Mouse (Mus musculus): ENCODE results near the gene Lexm. TPM values are rescaled to one million over a fixed set of nuclear protein-coding genes. Genes with fewer than 3 reads are reported as not detected.

The Lexm gene
- polyA plus RNA-seq, 1 experiment from 2014 or later: not detected

DNA sequence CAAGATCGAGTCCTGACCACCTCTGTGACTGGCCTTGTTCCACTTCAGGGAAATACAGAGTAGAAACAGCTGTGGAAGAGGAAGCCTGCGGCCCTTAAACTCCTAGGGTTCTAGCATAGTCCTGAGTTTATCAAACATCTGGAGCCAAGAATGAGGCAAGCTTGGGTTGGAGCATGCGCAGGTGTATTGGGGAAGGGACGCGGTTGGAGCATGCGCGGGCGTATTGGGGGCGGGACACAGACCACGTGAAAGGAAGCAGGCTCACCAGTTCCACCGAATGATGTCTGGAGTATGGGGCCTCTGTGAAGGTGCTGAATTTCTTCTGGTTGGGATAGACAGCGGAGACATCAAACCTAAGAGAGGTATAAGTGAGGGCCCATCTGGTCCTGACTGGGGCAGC, 1.4 kb downstream of the Lexm start:
- Histone ChIP-seq H3K9me3 (ENCODE audit: control insufficient read depth, low read length) (no peaks in the 10 kb centered on the region), H3K4me2 (replicated peaks) (no peak overlapping the region), H3K27ac (no peak overlapping the region), H3K4me1 (replicated peaks; ENCODE audit: control insufficient read depth, insufficient read depth, low read length) (peaks cover 5% of the 10 kb centered on the region; the same call in 1 of the 2 replicates), H3K36me3 (replicated peaks; ENCODE audit: control insufficient read depth, insufficient read depth) (no peaks in the 10 kb centered on the region), H3K4me3 (replicated peaks; ENCODE audit: low read length) (no peak overlapping the region), H3K9ac (no peak overlapping the region), H3K27me3 (ENCODE audit: control insufficient read depth, insufficient read depth, low read length) (no peaks in the 10 kb centered on the region)
- WGBS: 87% methylated on average over 12 of the region's 12 CpGs
- DNase-seq (ENCODE audit: low spot score) (no peak), ATAC-seq (ENCODE audit: low FRiP score) (no peak)

DNA sequence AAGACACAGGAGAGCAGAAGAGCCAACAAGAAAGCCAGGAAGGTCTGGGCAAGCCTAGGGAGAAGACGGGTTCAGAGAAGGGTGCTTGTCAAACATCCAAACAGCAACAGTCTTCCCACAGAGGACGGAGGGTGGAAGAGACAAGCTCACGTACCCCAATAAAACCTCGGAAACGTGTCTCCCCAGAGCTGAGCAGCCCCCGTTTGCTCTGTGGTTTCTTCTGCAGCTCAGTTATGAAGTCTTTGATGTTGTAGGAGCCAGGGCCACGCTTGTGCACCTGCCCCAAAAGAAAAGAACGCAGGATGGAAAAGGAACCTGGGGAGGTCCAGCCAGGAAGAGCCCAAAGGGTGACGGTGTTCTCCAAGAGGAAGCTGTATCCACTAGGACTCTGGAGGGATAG, 2.2 kb downstream of the Lexm start:
- H3K9ac ChIP-seq: no peak overlapping the region
- WGBS: 90% methylated on average over 9 of the region's 9 CpGs
- DNase-seq (ENCODE audit: low spot score): no peak
- no peaks in the 10 kb centered on the region for H3K9me3 ChIP-seq (ENCODE audit: control insufficient read depth, low read length)
- H3K27ac ChIP-seq: no peak overlapping the region
- H3K4me3 ChIP-seq (replicated peaks; ENCODE audit: low read length): no peak overlapping the region
- no peak overlapping the region for H3K4me2 ChIP-seq (replicated peaks)
- ATAC-seq (ENCODE audit: low FRiP score): no peak
- H3K27me3 ChIP-seq (ENCODE audit: control insufficient read depth, insufficient read depth, low read length): no peaks in the 10 kb centered on the region
- peaks cover 5% of the 10 kb centered on the region; the same call in 1 of the 2 replicates for H3K4me1 ChIP-seq (replicated peaks; ENCODE audit: control insufficient read depth, insufficient read depth, low read length)
- no peaks in the 10 kb centered on the region for H3K36me3 ChIP-seq (replicated peaks; ENCODE audit: control insufficient read depth, insufficient read depth)

DNA sequence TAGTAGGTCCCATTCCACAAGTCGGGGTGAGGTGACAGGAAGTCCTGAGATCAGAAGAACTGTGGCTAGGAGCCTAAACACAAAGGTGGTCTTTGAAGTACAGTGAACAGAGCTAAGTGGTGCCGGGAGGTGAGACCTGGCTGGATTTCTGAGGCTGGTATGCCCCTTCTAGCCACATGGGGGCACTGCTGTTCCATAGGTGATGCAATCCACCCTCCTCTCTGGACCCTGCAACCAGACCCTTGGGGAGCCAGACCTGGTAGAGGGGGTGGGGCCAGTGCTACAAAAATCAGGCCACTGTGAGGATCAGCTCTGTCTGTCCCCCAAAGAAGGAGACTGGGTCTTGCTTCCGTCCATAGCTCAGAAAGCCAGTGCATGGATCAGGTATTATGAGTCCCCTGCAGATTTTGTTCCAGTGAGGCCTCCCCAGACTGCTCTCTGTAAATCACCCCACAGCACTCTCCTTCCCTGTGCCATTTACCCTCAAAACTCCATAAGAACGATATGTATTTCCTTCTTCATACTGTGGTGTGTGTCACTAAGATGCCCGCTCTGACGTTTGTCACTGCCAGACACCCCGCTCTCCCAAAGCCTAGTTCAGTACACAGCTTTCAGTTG, 2.8 kb downstream of the Lexm start:
- no peak overlapping the region for H3K4me3 ChIP-seq (replicated peaks; ENCODE audit: low read length)
- WGBS: 43% methylated on average over 7 of the region's 7 CpGs
- H3K4me2 ChIP-seq (replicated peaks): no peak overlapping the region
- H3K9ac ChIP-seq: no peak overlapping the region
- no peaks in the 10 kb centered on the region for H3K9me3 ChIP-seq (ENCODE audit: control insufficient read depth, low read length)
- ATAC-seq (ENCODE audit: low FRiP score) (peak; percentile 74), DNase-seq (ENCODE audit: low spot score) (peak; percentile 87)
- no peak overlapping the region for H3K27ac ChIP-seq
- H3K4me1 ChIP-seq (replicated peaks; ENCODE audit: control insufficient read depth, insufficient read depth, low read length): peaks cover 5% of the 10 kb centered on the region; the same call in 1 of the 2 replicates
- H3K27me3 ChIP-seq (ENCODE audit: control insufficient read depth, insufficient read depth, low read length): no peaks in the 10 kb centered on the region
- H3K36me3 ChIP-seq (replicated peaks; ENCODE audit: control insufficient read depth, insufficient read depth): no peaks in the 10 kb centered on the region

DNA sequence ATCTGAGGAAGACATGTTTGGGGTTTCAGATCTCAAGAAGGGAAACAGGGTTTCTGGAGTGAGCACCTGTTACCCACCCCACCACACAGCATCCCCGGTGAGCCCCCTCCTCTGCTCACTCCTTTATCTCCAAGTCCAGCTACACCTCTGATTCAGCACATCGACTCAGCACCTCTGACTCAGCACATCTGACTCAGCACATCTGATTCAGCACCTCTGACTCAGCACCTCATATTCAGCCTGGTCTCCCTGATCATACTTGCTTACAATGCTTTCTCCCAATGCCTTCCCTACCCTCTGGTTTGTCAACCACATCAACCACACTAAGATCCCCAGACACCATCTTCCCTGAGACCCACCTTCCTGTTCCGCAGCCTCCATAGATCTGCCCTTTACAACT, 3.5 kb downstream of the Lexm start:
- Histone ChIP-seq H3K4me1 (replicated peaks; ENCODE audit: control insufficient read depth, insufficient read depth, low read length) (peaks cover 5% of the 10 kb centered on the region; the same call in 1 of the 2 replicates), H3K4me2 (replicated peaks) (no peak overlapping the region), H3K9ac (no peak overlapping the region), H3K4me3 (replicated peaks; ENCODE audit: low read length) (no peak overlapping the region), H3K36me3 (replicated peaks; ENCODE audit: control insufficient read depth, insufficient read depth) (no peaks in the 10 kb centered on the region), H3K9me3 (ENCODE audit: control insufficient read depth, low read length) (no peaks in the 10 kb centered on the region), H3K27me3 (ENCODE audit: control insufficient read depth, insufficient read depth, low read length) (no peaks in the 10 kb centered on the region), H3K27ac (no peak overlapping the region)
- WGBS: 82% methylated on average over 3 of the region's 3 CpGs
- ATAC-seq (ENCODE audit: low FRiP score) (no peak), DNase-seq (ENCODE audit: low spot score) (no peak)

DNA sequence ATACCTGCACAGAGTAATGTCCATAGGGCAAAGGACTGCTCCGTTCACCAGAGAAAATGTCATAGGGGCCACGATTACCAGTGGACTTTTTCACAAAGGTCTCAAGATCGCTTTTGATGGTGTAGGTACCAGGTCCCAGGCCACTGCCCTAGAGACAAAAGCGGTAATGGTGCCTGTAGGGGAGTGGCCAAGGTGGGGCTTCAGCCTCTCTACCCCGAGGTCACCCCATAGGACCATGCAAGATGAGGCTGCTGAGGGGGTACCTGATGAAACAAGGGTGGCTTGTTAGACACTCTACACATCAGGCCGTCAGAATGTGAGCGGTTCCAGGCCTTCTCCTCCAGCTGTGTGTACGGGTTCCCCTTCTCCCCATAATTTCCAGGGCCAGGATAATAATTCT, 3.9 kb downstream of the Lexm start:
- no peak overlapping the region for H3K9ac ChIP-seq
- H3K4me3 ChIP-seq (replicated peaks; ENCODE audit: low read length): no peak overlapping the region
- no peaks in the 10 kb centered on the region for H3K36me3 ChIP-seq (replicated peaks; ENCODE audit: control insufficient read depth, insufficient read depth)
- no peaks in the 10 kb centered on the region for H3K27me3 ChIP-seq (ENCODE audit: control insufficient read depth, insufficient read depth, low read length)
- H3K27ac ChIP-seq: no peak overlapping the region
- ATAC-seq (ENCODE audit: low FRiP score) (no peak), DNase-seq (ENCODE audit: low spot score) (no peak)
- H3K4me2 ChIP-seq (replicated peaks): no peak overlapping the region
- H3K4me1 ChIP-seq (replicated peaks; ENCODE audit: control insufficient read depth, insufficient read depth, low read length): peaks cover 5% of the 10 kb centered on the region; the same call in 1 of the 2 replicates
- 82% methylated on average over 8 of the region's 8 CpGs for WGBS
- H3K9me3 ChIP-seq (ENCODE audit: control insufficient read depth, low read length): no peaks in the 10 kb centered on the region

DNA sequence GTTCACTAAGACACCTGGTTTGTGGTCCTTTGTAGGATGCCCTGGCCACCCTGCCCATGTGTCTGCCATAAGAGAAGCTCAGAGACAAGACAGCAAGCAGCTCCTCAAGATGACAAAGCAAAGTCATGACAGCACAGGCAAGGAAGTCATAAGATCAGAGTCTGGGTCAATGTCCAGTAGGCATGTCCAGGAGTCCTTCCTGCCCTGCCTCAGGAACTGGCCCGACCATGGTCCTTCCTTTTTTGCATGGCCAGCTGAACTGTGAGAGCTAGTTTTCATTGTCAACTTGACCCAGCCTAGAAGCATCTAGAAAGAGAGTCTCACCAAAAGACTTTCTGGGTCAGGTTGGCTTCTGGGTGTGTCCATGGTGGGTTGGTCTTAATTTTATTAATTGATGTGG, 9.1 kb downstream of the Lexm start:
- DNase-seq (ENCODE audit: low spot score) (no peak), ATAC-seq (ENCODE audit: low FRiP score) (no peak)
- 96% methylated on average over 1 of the region's 1 CpGs for WGBS
- Histone ChIP-seq H3K9ac (no peak overlapping the region), H3K4me3 (replicated peaks; ENCODE audit: low read length) (no peak overlapping the region), H3K4me1 (replicated peaks; ENCODE audit: control insufficient read depth, insufficient read depth, low read length) (0 out of 2 replicates have a peak, but pooled peaks cover 5% of the 10 kb centered on the region), H3K9me3 (ENCODE audit: control insufficient read depth, low read length) (no peaks in the 10 kb centered on the region), H3K36me3 (replicated peaks; ENCODE audit: control insufficient read depth, insufficient read depth) (no peaks in the 10 kb centered on the region), H3K4me2 (replicated peaks) (no peak overlapping the region), H3K27me3 (ENCODE audit: control insufficient read depth, insufficient read depth, low read length) (no peaks in the 10 kb centered on the region), H3K27ac (no peak overlapping the region)

DNA sequence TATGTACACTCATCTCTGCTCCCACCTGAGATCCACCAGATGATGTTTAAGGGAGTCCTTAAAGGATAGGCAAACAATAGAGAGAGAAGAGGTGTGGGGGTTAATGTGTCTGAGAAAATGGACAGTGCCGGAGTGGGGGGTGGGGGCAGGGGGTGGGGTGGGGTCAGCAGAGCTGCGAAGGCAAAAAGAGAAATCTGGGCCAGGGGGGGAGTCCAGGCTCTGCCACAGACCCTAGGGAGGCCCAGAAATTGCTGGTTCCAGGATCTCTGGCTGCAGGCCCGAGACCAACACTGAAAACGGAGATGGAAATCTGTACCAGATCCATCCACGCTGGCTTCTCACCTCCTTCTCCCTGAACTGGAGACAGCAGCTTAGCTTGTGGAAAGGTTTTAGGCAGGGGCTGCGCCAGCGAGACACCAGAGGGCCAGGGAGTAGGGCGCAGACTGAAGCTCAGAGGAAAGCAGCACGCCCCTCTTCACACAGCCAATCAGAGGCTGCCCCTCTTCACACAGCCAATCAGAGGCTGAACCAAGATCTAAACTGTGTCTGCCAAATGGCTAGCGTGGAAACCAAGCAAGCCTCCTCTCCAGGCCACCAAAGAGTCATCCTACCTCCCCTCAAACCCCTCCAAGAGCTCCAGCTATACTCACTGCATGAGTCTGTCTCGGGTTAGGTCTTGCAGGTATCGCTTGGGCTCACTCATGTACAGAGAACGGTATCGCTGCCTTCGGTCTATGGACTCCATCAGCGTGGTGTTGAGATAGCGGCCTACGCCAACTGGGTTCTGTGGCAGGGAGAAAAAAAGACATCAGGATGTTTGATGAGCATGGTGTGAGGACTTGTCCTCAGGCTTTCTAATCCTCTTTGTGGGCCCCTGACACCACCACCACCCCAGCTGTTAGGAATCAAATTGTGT, 10.1 kb downstream of the Lexm start:
- peak overlapping the region; percentile 2; the same call in 1 of the 2 replicates for H3K4me3 ChIP-seq (replicated peaks; ENCODE audit: low read length)
- DNase-seq (ENCODE audit: low spot score) (peak; percentile 55), ATAC-seq (ENCODE audit: low FRiP score) (peak; percentile 88)
- 0 out of 2 replicates have a peak, but pooled peaks cover 5% of the 10 kb centered on the region for H3K4me1 ChIP-seq (replicated peaks; ENCODE audit: control insufficient read depth, insufficient read depth, low read length)
- H3K27ac ChIP-seq: no peak overlapping the region
- no peaks in the 10 kb centered on the region for H3K36me3 ChIP-seq (replicated peaks; ENCODE audit: control insufficient read depth, insufficient read depth)
- H3K27me3 ChIP-seq (ENCODE audit: control insufficient read depth, insufficient read depth, low read length): no peaks in the 10 kb centered on the region
- H3K9me3 ChIP-seq (ENCODE audit: control insufficient read depth, low read length): no peaks in the 10 kb centered on the region
- H3K4me2 ChIP-seq (replicated peaks): peak overlapping the region; percentile 36
- 0 out of 2 replicates have a peak overlapping the region, but pooled peaks have one; percentile 34 for H3K9ac ChIP-seq
- 42% methylated on average over 18 of the region's 18 CpGs for WGBS

DNA sequence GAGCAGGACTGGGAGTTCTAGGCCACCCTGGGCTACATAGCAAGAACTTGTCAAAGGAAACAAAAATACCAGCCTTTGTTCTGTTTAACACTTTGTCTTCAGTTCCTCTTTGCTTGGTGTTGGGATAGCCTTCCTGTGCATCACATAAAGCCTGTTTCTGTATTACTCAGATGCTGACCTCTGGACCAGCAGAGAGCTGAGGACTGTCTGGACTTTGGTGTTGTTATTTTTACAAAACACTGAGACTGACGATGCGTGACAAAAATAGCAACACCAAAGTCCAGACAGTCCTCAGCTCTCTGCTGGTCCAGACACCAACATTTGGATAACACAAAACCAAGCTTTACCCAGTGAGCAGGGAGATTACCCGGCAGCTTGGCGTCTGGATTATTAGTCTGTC, 16.3 kb downstream of the Lexm start:
- Histone ChIP-seq H3K9ac (no peak overlapping the region), H3K4me1 (replicated peaks; ENCODE audit: control insufficient read depth, insufficient read depth, low read length) (no peaks in the 10 kb centered on the region), H3K27ac (no peak overlapping the region), H3K36me3 (replicated peaks; ENCODE audit: control insufficient read depth, insufficient read depth) (no peaks in the 10 kb centered on the region), H3K4me2 (replicated peaks) (no peak overlapping the region), H3K9me3 (ENCODE audit: control insufficient read depth, low read length) (no peaks in the 10 kb centered on the region), H3K4me3 (replicated peaks; ENCODE audit: low read length) (no peak overlapping the region), H3K27me3 (ENCODE audit: control insufficient read depth, insufficient read depth, low read length) (no peaks in the 10 kb centered on the region)
- ATAC-seq (ENCODE audit: low FRiP score) (no peak), DNase-seq (ENCODE audit: low spot score) (no peak)
- 81% methylated on average over 4 of the region's 4 CpGs for WGBS

DNA sequence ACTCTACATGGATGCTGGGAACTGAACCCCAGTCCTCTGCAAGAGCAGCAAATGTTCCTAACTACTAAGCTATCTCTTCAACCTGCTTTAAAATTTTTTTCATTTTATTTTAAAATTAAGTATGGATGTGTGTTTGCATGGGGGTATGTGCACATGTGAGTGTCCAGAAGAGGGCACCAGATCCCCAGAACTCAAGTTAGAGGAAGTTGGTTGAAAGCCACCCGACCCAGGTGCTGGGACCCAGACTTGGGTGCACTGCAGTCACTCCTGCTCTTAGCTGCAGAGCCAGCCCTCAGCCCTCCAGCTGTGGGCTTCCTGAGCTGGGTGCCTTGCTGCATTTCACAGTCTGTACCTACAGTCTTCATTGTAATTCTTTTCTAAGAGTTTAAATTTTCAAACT, 17.6 kb downstream of the Lexm start:
- ATAC-seq (ENCODE audit: low FRiP score): no peak
- no peak for DNase-seq (ENCODE audit: low spot score)
- Histone ChIP-seq H3K4me3 (replicated peaks; ENCODE audit: low read length) (no peak overlapping the region), H3K27me3 (ENCODE audit: control insufficient read depth, insufficient read depth, low read length) (no peaks in the 10 kb centered on the region), H3K9ac (no peak overlapping the region), H3K27ac (no peak overlapping the region), H3K9me3 (ENCODE audit: control insufficient read depth, low read length) (no peaks in the 10 kb centered on the region), H3K4me1 (replicated peaks; ENCODE audit: control insufficient read depth, insufficient read depth, low read length) (no peaks in the 10 kb centered on the region), H3K4me2 (replicated peaks) (no peak overlapping the region), H3K36me3 (replicated peaks; ENCODE audit: control insufficient read depth, insufficient read depth) (no peaks in the 10 kb centered on the region)
- WGBS: 35% methylated on average over 1 of the region's 1 CpGs
